Mouse (Mus musculus) kidney, postnatal 0 days (tissue): ENCODE measurements at regions not wholly inside any gene's neighbourhood (a gene's known extent, or its start where the extent isn't known, plus 50 kb on each side); places are given as distances from the start of the nearest gene placed in this dataset.

Experiments used
- ATAC-seq: fragments of 200-750 bp; cut with Nextera tagmentation; replicated peaks from 2 replicates; pipeline ENCODE4 v1.8.0; 2017; ENCODE audit warnings: low read depth, moderate number of reproducible peaks, moderate TSS enrichment, moderate library complexity; ENCODE audit not compliant: low FRiP score
- DNase-seq: peaks from one replicate; pipeline ENCODE4 v3.0.0-alpha.2; 2016; ENCODE audit warnings: low spot score
- H3K27ac ChIP-seq: fragments of 300-500 bp; sonication (generic); 2 replicates; pipeline ENCODE4 v1.5.1; 2014; ENCODE audit warnings: mild to moderate bottlenecking
- H3K27me3 ChIP-seq: fragments of 300-500 bp; sonication (generic); 2 replicates; pipeline ENCODE4 v1.6.1; 2014; ENCODE audit warnings: low read length, mixed read lengths; ENCODE audit not compliant: insufficient read depth
- H3K36me3 ChIP-seq: fragments of 300-500 bp; sonication (generic); 2 replicates; pipeline ENCODE4 v1.6.1; 2014; ENCODE audit warnings: low read length, mixed read lengths; ENCODE audit not compliant: insufficient read depth
- H3K4me1 ChIP-seq: fragments of 300-500 bp; sonication (generic); replicated peaks from 2 replicates; pipeline ENCODE4 v1.6.1; 2014; ENCODE audit warnings: antibody characterized with exemption, low read length, mixed read lengths; ENCODE audit not compliant: insufficient read depth
- H3K4me2 ChIP-seq: fragments of 300-500 bp; sonication (generic); 2 replicates; pipeline ENCODE4 v1.6.1; 2014; ENCODE audit warnings: mild to moderate bottlenecking, low read length, moderate library complexity, mixed read lengths
- H3K4me3 ChIP-seq: fragments of 300-500 bp; sonication (generic); replicated peaks from 2 replicates; pipeline ENCODE4 v1.5.1; 2014; ENCODE audit warnings: low read depth, low read length
- H3K9ac ChIP-seq: fragments of 300-500 bp; sonication (generic); 2 replicates; pipeline ENCODE4 v1.6.1; 2014; ENCODE audit warnings: low read depth, low read length
- H3K9me3 ChIP-seq: fragments of 300-500 bp; sonication (generic); replicated peaks from 2 replicates; pipeline ENCODE4 v1.6.1; 2016; ENCODE audit warnings: low read length, inconsistent platforms, mixed read lengths
- CTCF ChIP-seq: IDR thresholded peaks from 2 replicates; pipeline ENCODE4 v1.5.1; 2016; ENCODE audit warnings: antibody characterized with exemption, low read depth, mild to moderate bottlenecking, moderate library complexity
- WGBS: fragments of 180-500 bp; shearing (Covaris S2); extraction: QIAGEN DNeasy Blood & Tissue Kit; methylation state at CpG from one replicate; pipeline ENCODE4 v1.1.7; 2014; 5-methylcytosine and 5-hydroxymethylcytosine counted together

DNA sequence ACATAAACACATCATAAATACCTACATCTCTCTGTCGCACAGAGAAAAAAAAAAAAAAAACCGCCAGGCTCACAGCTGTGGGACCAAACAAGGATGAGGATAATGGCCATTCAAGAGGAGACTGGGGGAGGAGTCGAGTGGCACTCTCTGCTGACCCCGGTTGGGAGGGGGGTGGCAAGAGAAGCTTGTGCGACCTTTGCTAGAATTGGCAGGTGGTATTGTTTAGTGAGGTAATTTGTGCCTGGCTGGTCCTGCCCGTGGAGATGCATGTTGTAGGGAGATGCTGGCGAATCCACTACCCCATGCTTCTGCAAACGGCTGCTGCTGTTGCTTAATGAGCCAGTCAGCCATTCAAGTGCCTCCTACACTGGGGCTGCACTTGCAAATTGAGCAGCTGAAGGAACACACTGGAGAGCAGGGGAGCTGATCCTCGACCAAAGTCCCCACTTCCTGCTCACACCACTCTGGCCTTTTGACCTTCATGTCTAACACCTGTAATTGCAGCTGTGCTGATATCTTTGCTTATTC, 66.5 kb upstream of the Lmo2 start:
- no peaks in the 10 kb centered on the region for H3K27me3 ChIP-seq
- peak; percentile 78 for DNase-seq
- H3K9me3 ChIP-seq = no peaks in the 10 kb centered on the region
- H3K4me3 ChIP-seq = no peak overlapping the region
- 6% methylated on average over 9 of the region's 9 CpGs for WGBS
- ATAC-seq = peak; percentile 75
- no peak for TF ChIP-seq CTCF
- H3K27ac ChIP-seq = no peak overlapping the region
- H3K4me2 ChIP-seq = no peak overlapping the region
- no peaks in the 10 kb centered on the region for H3K36me3 ChIP-seq
- no peak overlapping the region for H3K9ac ChIP-seq
- H3K4me1 ChIP-seq = peaks cover 9% of the 10 kb centered on the region; the same call in 1 of the 2 replicates

DNA sequence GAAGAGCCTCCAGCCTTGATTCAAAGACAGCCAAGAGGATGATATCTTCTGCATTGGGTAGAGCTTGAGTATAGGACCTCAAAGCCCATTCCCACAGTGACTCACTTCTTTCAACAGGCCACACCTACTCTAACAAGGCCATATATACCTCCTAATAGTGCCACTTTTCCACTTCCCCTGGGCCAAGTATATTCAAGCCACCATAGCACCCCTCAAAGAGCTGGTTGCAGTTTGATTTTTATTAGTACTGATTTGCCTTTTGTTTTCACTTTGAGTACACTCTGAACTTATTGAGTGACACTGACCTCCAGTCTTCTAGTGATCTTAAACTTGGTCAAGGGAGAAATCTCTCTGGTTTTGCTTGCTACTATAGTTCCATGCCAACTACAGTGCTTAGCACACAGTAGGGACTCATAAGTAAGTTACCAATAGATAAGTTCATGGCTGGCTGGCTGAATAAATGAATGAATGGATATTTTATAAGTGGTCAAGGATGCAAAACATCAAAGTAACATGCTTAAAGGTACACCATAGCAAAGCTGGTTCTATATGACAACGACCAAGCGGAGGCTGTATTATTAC, 64.5 kb upstream of the Lmo2 start:
- DNase-seq (no peak), ATAC-seq (no peak)
- Histone ChIP-seq H3K27me3 (no peaks in the 10 kb centered on the region), H3K27ac (no peak overlapping the region), H3K9ac (no peak overlapping the region), H3K4me2 (no peak overlapping the region), H3K4me1 (peaks cover 9% of the 10 kb centered on the region; the same call in 1 of the 2 replicates), H3K4me3 (no peak overlapping the region), H3K9me3 (no peaks in the 10 kb centered on the region), H3K36me3 (no peaks in the 10 kb centered on the region)
- 91% methylated on average over 2 of the region's 2 CpGs for WGBS
- TF ChIP-seq CTCF = no peak

DNA sequence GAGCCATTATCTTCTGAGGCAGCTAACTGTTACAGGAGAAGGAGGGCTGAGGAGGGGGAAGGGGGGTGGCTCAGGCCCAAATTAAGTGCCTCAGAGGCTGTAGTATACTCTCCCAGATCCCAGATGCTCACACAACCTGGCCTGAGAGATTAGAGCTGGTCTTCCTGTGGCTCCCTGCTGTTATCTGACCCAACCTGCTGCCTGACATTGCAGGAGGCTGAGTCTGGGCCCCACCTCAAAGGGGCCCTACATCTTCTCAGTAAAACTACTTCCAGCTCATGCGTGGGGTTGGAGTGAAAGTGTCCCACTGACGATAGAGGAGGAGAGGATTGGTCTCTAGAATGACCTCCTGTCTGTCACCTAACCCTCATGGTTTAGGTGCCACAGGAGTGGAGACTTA, 64.0 kb upstream of the Lmo2 start:
- H3K4me3 ChIP-seq = no peak overlapping the region
- H3K4me2 ChIP-seq = no peak overlapping the region
- ATAC-seq (no peak), DNase-seq (no peak)
- peaks cover 9% of the 10 kb centered on the region; the same call in 1 of the 2 replicates for H3K4me1 ChIP-seq
- TF ChIP-seq CTCF = no peak
- no peaks in the 10 kb centered on the region for H3K27me3 ChIP-seq
- no peaks in the 10 kb centered on the region for H3K9me3 ChIP-seq
- H3K27ac ChIP-seq = no peak overlapping the region
- H3K9ac ChIP-seq = no peak overlapping the region
- no peaks in the 10 kb centered on the region for H3K36me3 ChIP-seq
- WGBS = 41% methylated on average over 2 of the region's 2 CpGs

DNA sequence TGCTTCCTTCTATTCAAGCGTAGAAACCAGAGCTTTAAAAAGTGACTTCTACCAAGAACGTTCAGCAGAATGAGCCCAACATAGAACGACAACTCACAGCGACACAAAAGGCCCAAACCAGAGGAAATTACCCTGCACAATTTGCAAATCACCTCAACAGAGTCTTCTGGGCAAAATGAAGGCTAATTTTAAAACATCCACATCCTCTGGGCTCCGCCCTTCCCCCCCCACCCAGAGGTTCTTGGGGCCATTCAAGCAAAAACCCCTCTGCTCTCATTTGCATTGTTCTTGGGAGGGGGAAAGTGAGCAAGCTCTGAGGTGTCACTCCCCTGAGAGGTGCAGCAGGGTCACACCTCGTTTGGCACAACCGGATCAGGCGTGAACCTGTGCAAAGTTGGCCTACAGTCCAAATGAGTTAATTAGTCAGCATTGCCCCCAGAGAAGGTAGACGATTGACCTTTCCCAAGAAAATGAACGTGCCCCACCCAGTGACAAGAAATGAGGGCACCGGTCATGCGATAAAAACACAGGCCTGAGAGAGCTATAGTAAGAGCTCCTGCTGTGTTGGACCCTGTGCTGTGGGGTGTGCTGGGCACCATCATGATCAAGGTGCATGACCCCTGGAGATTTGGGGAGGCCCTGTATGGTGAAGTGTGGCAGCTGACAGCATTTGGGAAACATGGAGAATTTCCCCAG, 62.7 kb upstream of the Lmo2 start:
- H3K4me3 ChIP-seq = no peak overlapping the region
- peaks cover 9% of the 10 kb centered on the region; the same call in 1 of the 2 replicates for H3K4me1 ChIP-seq
- ATAC-seq (peak; percentile 68), DNase-seq (no peak)
- no peak for TF ChIP-seq CTCF
- no peaks in the 10 kb centered on the region for H3K9me3 ChIP-seq
- H3K27ac ChIP-seq = peak overlapping the region; percentile 31; the same call in 1 of the 2 replicates
- no peak overlapping the region for H3K4me2 ChIP-seq
- no peak overlapping the region for H3K9ac ChIP-seq
- no peaks in the 10 kb centered on the region for H3K27me3 ChIP-seq
- WGBS = 35% methylated on average over 12 of the region's 12 CpGs
- no peaks in the 10 kb centered on the region for H3K36me3 ChIP-seq

DNA sequence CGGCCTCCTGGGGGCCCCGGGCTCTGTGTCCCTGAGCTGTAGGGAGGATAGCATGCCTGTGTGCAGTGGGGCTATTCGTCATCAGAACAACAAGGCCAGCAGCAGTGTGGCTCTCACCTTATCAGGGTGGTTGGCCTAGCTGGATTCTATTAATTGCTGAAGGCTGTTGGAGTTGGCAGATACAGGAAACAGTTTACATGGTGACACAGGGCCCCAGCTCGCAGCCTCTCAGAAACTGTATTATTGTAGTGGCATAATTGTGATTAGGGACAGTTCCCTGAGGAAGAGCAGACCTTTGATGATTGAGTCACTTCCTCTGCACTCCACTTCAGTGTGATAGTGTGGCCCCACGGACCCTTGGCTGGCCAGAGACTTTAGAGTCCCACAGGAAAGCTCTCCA, 61.6 kb upstream of the Lmo2 start:
- no peak for ATAC-seq

DNA sequence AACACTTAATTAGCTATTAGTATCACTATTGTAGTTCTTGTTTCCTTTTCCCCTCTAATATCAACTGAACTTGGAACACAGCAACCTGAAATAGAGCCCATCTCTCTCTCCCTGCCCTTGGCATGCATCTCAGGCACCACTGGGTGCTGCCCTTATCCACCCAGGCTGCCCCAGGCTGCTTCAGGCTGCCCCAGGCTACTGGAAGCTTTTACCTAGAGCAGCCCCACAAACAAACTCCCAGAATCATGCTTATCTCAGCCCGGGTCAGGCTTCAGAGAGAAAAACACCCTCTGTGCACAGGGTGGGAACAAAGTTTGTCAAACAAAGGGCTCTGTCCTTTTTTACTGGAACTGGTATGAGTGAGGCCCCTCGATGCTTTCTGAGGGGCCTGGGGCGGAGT, 61.0 kb upstream of the Lmo2 start:
- no peak overlapping the region for H3K4me2 ChIP-seq
- no peak overlapping the region for H3K4me3 ChIP-seq
- DNase-seq (no peak), ATAC-seq (no peak)
- no peaks in the 10 kb centered on the region for H3K9me3 ChIP-seq
- 55% methylated on average over 3 of the region's 3 CpGs for WGBS
- TF ChIP-seq CTCF = no peak
- peaks cover 9% of the 10 kb centered on the region; the same call in 1 of the 2 replicates for H3K4me1 ChIP-seq
- H3K27ac ChIP-seq = no peak overlapping the region
- H3K9ac ChIP-seq = no peak overlapping the region
- H3K36me3 ChIP-seq = no peaks in the 10 kb centered on the region
- no peaks in the 10 kb centered on the region for H3K27me3 ChIP-seq

More for the DNA sequence above, 61.6 kb upstream of the Lmo2 start:
- no peak overlapping the region for H3K4me2 ChIP-seq
- no peaks in the 10 kb centered on the region for H3K36me3 ChIP-seq
- H3K27me3 ChIP-seq = no peaks in the 10 kb centered on the region
- DNase-seq = no peak
- peaks cover 9% of the 10 kb centered on the region; the same call in 1 of the 2 replicates for H3K4me1 ChIP-seq
- no peak overlapping the region for H3K9ac ChIP-seq
- no peak overlapping the region for H3K27ac ChIP-seq
- WGBS = 29% methylated on average over 5 of the region's 5 CpGs
- no peak for TF ChIP-seq CTCF
- H3K9me3 ChIP-seq = no peaks in the 10 kb centered on the region
- no peak overlapping the region for H3K4me3 ChIP-seq
